In the genomic region with DNA sequence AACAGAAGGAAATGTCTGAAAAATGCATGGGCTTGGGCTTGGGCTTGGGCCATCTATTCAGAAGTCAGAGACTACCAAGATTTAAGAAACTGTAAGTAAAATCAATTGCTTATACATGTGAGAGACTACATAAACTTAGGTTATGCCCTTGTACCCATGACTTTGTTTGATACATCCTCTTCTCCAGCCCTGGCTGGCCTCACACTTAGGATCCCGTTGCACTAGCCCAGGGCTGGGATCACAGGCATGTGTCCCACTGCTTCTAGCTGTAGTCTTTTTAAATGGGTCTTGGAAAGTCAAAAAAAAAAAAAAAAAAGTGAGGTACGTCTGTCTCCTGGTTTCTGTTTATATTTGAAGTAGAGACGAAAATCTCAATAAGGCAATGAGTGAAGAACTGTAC, we compare ENCODE assay signal across 7 mouse cellular contexts. TPM values are rescaled to one million over a fixed set of nuclear protein-coding genes. Genes with fewer than 3 reads are reported as not detected.
A peak's percentile ranks its signal among the peaks of the same experiment; 100 is the strongest.
DNase-seq lines count a peak whose midpoint lies in the region; ATAC-seq and TF ChIP-seq lines count a peak whose summit lies in the region.

No protein-coding gene starts in this region.

- TF ChIP-seq CTCF in lung, embryonic 14.5 days (IDR thresholded peaks at IDR 0.05; ENCODE audit: low read depth) = no peak
- TF ChIP-seq CTCF in olfactory bulb, adult 2 months (IDR thresholded peaks at IDR 0.05; ENCODE audit: insufficient read depth, low read depth, low read length) = no peak

- no peak for TF ChIP-seq POLR2A in olfactory bulb, adult 2 months (IDR thresholded peaks at IDR 0.05; ENCODE audit: insufficient read depth, low read depth, low read length)

- WGBS in lung, embryonic 14.5 days = 15% methylated on average over 3 of the region's 3 CpGs
- WGBS in forebrain, embryonic 10.5 days = 19% methylated on average over 3 of the region's 3 CpGs
- WGBS in limb, embryonic 11.5 days = 24% methylated on average over 3 of the region's 3 CpGs
- WGBS in olfactory bulb, adult 2 months = 2% methylated on average over 3 of the region's 3 CpGs

- no peak overlapping the region; the same call in 1 of the 2 replicates for H3K27ac ChIP-seq in lung, embryonic 14.5 days (ENCODE audit: low read depth)
- H3K27ac ChIP-seq in forebrain, embryonic 10.5 days = peak overlapping the region; percentile 99
- H3K27ac ChIP-seq in limb, embryonic 11.5 days (replicated peaks; ENCODE audit: low read depth, low read length) = no peak overlapping the region
- no peak overlapping the region for H3K27ac ChIP-seq in olfactory bulb, adult 2 months (ENCODE audit: insufficient read depth, low read depth, low read length)

- peaks cover 7% of the 10 kb centered on the region; the same call in 1 of the 2 replicates for H3K27me3 ChIP-seq in lung, embryonic 14.5 days (ENCODE audit: insufficient read depth, low read length)
- peaks cover 24% of the 10 kb centered on the region for H3K27me3 ChIP-seq in forebrain, embryonic 10.5 days (ENCODE audit: poor library complexity, severe bottlenecking)
- no peaks in the 10 kb centered on the region for H3K27me3 ChIP-seq in limb, embryonic 11.5 days (ENCODE audit: control insufficient read depth, insufficient read depth, low read length)

- no peak for ATAC-seq in lung, embryonic 14.5 days (ENCODE audit: insufficient read depth)
- no peak for ATAC-seq in limb, embryonic 11.5 days (ENCODE audit: insufficient number of reproducible peaks, low FRiP score, low TSS enrichment, low read depth)
- ATAC-seq in granulocyte monocyte progenitor cell, adult 5-6 weeks (replicated peaks; ENCODE audit: poor library complexity, severe bottlenecking) = no peak

- peak overlapping the region; percentile 90; the same call in 1 of the 2 replicates for H3K9ac ChIP-seq in lung, embryonic 14.5 days
- no peak overlapping the region for H3K9ac ChIP-seq in limb, embryonic 11.5 days (ENCODE audit: low read length)

- H3K4me2 ChIP-seq in lung, embryonic 14.5 days = peak overlapping the region; percentile 76
- H3K4me2 ChIP-seq in limb, embryonic 11.5 days (ENCODE audit: low read depth, severe bottlenecking) = peak overlapping the region; percentile 72; the same call in 1 of the 2 replicates

- peak overlapping the region; percentile 81 for H3K4me3 ChIP-seq in lung, embryonic 14.5 days (ENCODE audit: low read depth, low read length)
- peak overlapping the region; percentile 95 for H3K4me3 ChIP-seq in forebrain, embryonic 10.5 days
- H3K4me3 ChIP-seq in limb, embryonic 11.5 days (ENCODE audit: low read depth, low read length) = peak overlapping the region; percentile 77; the same call in 1 of the 2 replicates
- H3K4me3 ChIP-seq in olfactory bulb, adult 2 months (ENCODE audit: insufficient read depth, low read depth, low read length) = peak overlapping the region; percentile 41

- H3K9me3 ChIP-seq in lung, embryonic 14.5 days (ENCODE audit: low read depth, low read length) = no peaks in the 10 kb centered on the region
- no peaks in the 10 kb centered on the region for H3K9me3 ChIP-seq in forebrain, embryonic 10.5 days
- H3K9me3 ChIP-seq in limb, embryonic 11.5 days (ENCODE audit: control insufficient read depth, low read length) = no peaks in the 10 kb centered on the region

- no peak for DNase-seq in lung, embryonic 14.5 days
- DNase-seq in lung, postnatal 25 days (ENCODE audit: low spot score) = no peak
- no peak for DNase-seq in forebrain, embryonic 10.5 days (ENCODE audit: extremely low spot score, low spot score)
- no peak for DNase-seq in limb, embryonic 11.5 days (ENCODE audit: low spot score)
- DNase-seq in adrenal gland, postnatal 4 days (ENCODE audit: low spot score in 2 of 2) = no peak

- no peaks in the 10 kb centered on the region for H3K36me3 ChIP-seq in lung, embryonic 14.5 days (ENCODE audit: insufficient read depth)
- H3K36me3 ChIP-seq in forebrain, embryonic 10.5 days (replicated peaks) = peaks cover 9% of the 10 kb centered on the region
- no peaks in the 10 kb centered on the region for H3K36me3 ChIP-seq in limb, embryonic 11.5 days (ENCODE audit: control insufficient read depth, insufficient read depth, low read length)

- H3K4me1 ChIP-seq in lung, embryonic 14.5 days (ENCODE audit: insufficient read depth) = peaks cover 4% of the 10 kb centered on the region
- peaks cover 28% of the 10 kb centered on the region for H3K4me1 ChIP-seq in forebrain, embryonic 10.5 days
- 0 out of 2 replicates have a peak, but pooled peaks cover 5% of the 10 kb centered on the region for H3K4me1 ChIP-seq in limb, embryonic 11.5 days (ENCODE audit: control insufficient read depth, insufficient read depth, low read length)
- H3K4me1 ChIP-seq in olfactory bulb, adult 2 months (ENCODE audit: control insufficient read depth, insufficient read depth, low read length) = peaks cover 8% of the 10 kb centered on the region; the same call in 1 of the 2 replicates

RNA-seq across cellular contexts. Expression of gene Zc3h12c, which starts 1.3 kb away (rescaled TPM):
- 4.5 and 4.7 TPM in 2 replicates for polyA plus RNA-seq in lung, embryonic 14.5 days (2014; fragmentation: Nextera tagmentation; extraction: Ambion mirVana)
- 5.8 and 6.0 TPM in 2 replicates for polyA plus RNA-seq in forebrain, embryonic 10.5 days (2016; fragmentation: Nextera tagmentation; extraction: Ambion mirVana)
- 4.1 and 4.4 TPM in 2 replicates for polyA plus RNA-seq in limb, embryonic 11.5 days (2014; fragmentation: Nextera tagmentation; extraction: Ambion mirVana)
- 44.8 TPM in 1 of 2 replicates, not detected in the other for polyA plus RNA-seq in olfactory bulb, adult 2 months (2012; ENCODE audit: insufficient read depth, insufficient read length, low replicate concordance, missing spikeins)
- 4.8 and 8.8 TPM in 2 replicates for total RNA-seq in granulocyte monocyte progenitor cell, adult 5-6 weeks (2014; fragmentation: Nextera tagmentation)
- total RNA-seq in granulocyte monocyte progenitor cell, adult 5-6 weeks (2017) = 4.5 and 6.1 TPM in 2 replicates
- total RNA-seq in adrenal gland, postnatal 4 days (2021) = 10 to 100 TPM; 19.8 to 21.2 TPM

Comparison
In these comparisons a context has a peak if more than half of its experiments do, and no peak if none do; other contexts are left out.
1. H3K4me3 ChIP-seq: peak in every context shown above with its lines; median percentile 95 in forebrain, embryonic 10.5 days; 81 in lung, embryonic 14.5 days; 77 in limb, embryonic 11.5 days; 41 in olfactory bulb, adult 2 months.